1 mouse cellular context compared by ENCODE assay signal in genomic region chr8:94118776-94119430, GRCm38 (mm10).
TF ChIP-seq lines count a peak whose summit lies in the region.

No protein-coding gene starts in this region.

TF ChIP-seq in MEL, 35 proteins besides CTCF, POLR2A, EP300 and RAD21 (continued from another document):
- TF ChIP-seq TAL1 (IDR thresholded peaks at IDR 0.05; ENCODE audit: low read length) = 0 out of 2 replicates have a peak, but pooled peaks have one; percentile 16
- TF ChIP-seq MYC (IDR thresholded peaks at IDR 0.05; ENCODE audit: low read depth, low read length) = peak; percentile 65; the same call in 1 of the 2 replicates
- 0 out of 2 replicates have a peak, but pooled peaks have one; percentile 8 for TF ChIP-seq USF1 (IDR thresholded peaks at IDR 0.05; ENCODE audit: low read depth, low read length)
- TF ChIP-seq TCF12 (IDR thresholded peaks at IDR 0.05; ENCODE audit: low read depth, low read length) = peak; percentile 21; the same call in 1 of the 2 replicates
